Mouse (Mus musculus): Measurements from ENCODE around the gene Tsc22d2. TPM values are rescaled to one million over a fixed set of nuclear protein-coding genes. Genes with fewer than 3 reads are reported as not detected.

The Tsc22d2 gene
- total and polyA plus RNA-seq, 3 experiments: 15.8 to 37.2 (median 27.9) TPM

GRCm38 (mm10) chr3:58504676-58505075 is 90.2 kb downstream of the Tsc22d2 start:
- peaks cover 8% of the 10 kb centered on the region; the same call in 1 of the 2 replicates for H3K27me3 ChIP-seq (ENCODE audit: insufficient read depth, low read length)
- ATAC-seq (ENCODE audit: extremely low read depth, insufficient number of reproducible peaks, low FRiP score, poor library complexity, severe bottlenecking) (no peak), DNase-seq (ENCODE audit: low spot score) (no peak)
- peaks cover 4% of the 10 kb centered on the region; the same call in 1 of the 2 replicates for H3K4me1 ChIP-seq (ENCODE audit: insufficient read depth, low read depth, low read length)
- H3K9me3 ChIP-seq (replicated peaks): no peaks in the 10 kb centered on the region
- no peak overlapping the region for H3K4me3 ChIP-seq (ENCODE audit: low read depth, low read length)
- no peaks in the 10 kb centered on the region for H3K36me3 ChIP-seq (replicated peaks)
- no peak for TF ChIP-seq CTCF (IDR thresholded peaks at IDR 0.05; ENCODE audit: low read depth, low read length)
- no peak for TF ChIP-seq GATA2 (IDR thresholded peaks at IDR 0.05; ENCODE audit: borderline replicate concordance, low read depth, low read length)
- no peak for TF ChIP-seq GATA1 (IDR thresholded peaks at IDR 0.05; ENCODE audit: borderline replicate concordance, low read length)
- no peak for TF ChIP-seq TAL1 (conservative IDR thresholded peaks at IDR 0.05; ENCODE audit: low read depth, low read length)
- TF ChIP-seq POLR2AphosphoS5 (IDR thresholded peaks at IDR 0.05; ENCODE audit: insufficient replicate concordance, low read depth, low read length): no peak

DNA sequence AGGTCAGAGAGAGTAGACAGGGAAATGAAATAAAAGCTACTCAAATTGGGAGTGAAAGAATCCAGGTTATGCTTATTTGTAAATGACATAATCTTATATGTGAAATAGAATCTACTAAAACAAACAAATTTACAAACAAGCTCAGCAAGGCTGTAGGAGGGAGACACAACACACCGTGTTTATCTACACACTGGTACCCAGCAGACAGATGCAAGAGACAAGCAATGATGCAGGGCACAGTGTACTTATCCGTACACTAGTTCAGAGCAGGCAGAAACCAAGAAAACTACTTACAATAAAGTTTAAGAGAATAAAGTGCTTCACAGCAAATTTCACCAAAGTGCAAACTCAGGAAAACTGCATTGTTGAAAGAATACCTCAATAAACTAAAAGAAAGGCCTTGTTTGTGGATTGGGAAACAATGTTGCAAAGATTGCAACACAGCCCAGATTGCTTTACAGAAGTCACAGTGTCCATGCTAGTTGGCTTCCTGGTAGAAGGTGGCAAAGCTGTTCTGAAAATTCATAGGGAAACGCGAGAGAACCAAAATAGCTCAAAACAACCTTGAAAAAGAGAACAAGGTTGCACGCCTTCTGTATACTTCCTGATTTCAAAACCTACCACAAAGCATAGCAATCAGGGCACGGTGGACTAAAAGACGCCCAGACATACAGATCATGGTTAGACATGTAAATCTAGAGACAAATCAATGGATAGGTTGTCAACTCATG is 93.7 kb downstream of the Tsc22d2 start:
- no peaks in the 10 kb centered on the region for H3K9me3 ChIP-seq (replicated peaks)
- DNase-seq (ENCODE audit: low spot score): no peak
- no peak for ATAC-seq (ENCODE audit: extremely low read depth, insufficient number of reproducible peaks, low FRiP score, poor library complexity, severe bottlenecking)
- H3K27me3 ChIP-seq (ENCODE audit: insufficient read depth, low read length): peaks cover 19% of the 10 kb centered on the region; the same call in 1 of the 2 replicates
- H3K36me3 ChIP-seq (replicated peaks): no peaks in the 10 kb centered on the region
- H3K4me3 ChIP-seq (ENCODE audit: low read depth, low read length): no peak overlapping the region
- TF ChIP-seq POLR2AphosphoS5 (IDR thresholded peaks at IDR 0.05; ENCODE audit: insufficient replicate concordance, low read depth, low read length): no peak
- H3K4me1 ChIP-seq (ENCODE audit: insufficient read depth, low read depth, low read length): peaks cover 2% of the 10 kb centered on the region; the same call in 1 of the 2 replicates

- ATAC-seq (ENCODE audit: extremely low read depth, insufficient number of reproducible peaks, low FRiP score, poor library complexity, severe bottlenecking) (no peak), DNase-seq (ENCODE audit: low spot score) (no peak)
- no peaks in the 10 kb centered on the region for H3K9me3 ChIP-seq (replicated peaks)
- H3K4me3 ChIP-seq (ENCODE audit: low read depth, low read length): no peak overlapping the region
- TF ChIP-seq CTCF (IDR thresholded peaks at IDR 0.05; ENCODE audit: low read depth, low read length): no peak
- TF ChIP-seq GATA2 (IDR thresholded peaks at IDR 0.05; ENCODE audit: borderline replicate concordance, low read depth, low read length): no peak
- TF ChIP-seq TAL1 (conservative IDR thresholded peaks at IDR 0.05; ENCODE audit: low read depth, low read length): no peak
- no peak for TF ChIP-seq GATA1 (IDR thresholded peaks at IDR 0.05; ENCODE audit: borderline replicate concordance, low read length)
- peaks cover 15% of the 10 kb centered on the region; the same call in 1 of the 2 replicates for H3K27me3 ChIP-seq (ENCODE audit: insufficient read depth, low read length)
- peaks cover 1% of the 10 kb centered on the region; the same call in 1 of the 2 replicates for H3K4me1 ChIP-seq (ENCODE audit: insufficient read depth, low read depth, low read length)
- no peaks in the 10 kb centered on the region for H3K36me3 ChIP-seq (replicated peaks)
Observed at GRCm38 (mm10) chr3:58511581-58511980, 97.1 kb downstream of the Tsc22d2 start.

GRCm38 (mm10) chr3:58512740-58513139 is 98.2 kb downstream of the Tsc22d2 start:
- TF ChIP-seq POLR2AphosphoS5 (IDR thresholded peaks at IDR 0.05; ENCODE audit: insufficient replicate concordance, low read depth, low read length) (no peak), CTCF (IDR thresholded peaks at IDR 0.05; ENCODE audit: low read depth, low read length) (no peak), TAL1 (conservative IDR thresholded peaks at IDR 0.05; ENCODE audit: low read depth, low read length) (no peak)
- no peak for DNase-seq (ENCODE audit: low spot score)
- Histone ChIP-seq H3K4me3 (ENCODE audit: low read depth, low read length) (no peak overlapping the region), H3K9me3 (replicated peaks) (no peaks in the 10 kb centered on the region), H3K27me3 (ENCODE audit: insufficient read depth, low read length) (peaks cover 15% of the 10 kb centered on the region; the same call in 1 of the 2 replicates), H3K4me1 (ENCODE audit: insufficient read depth, low read depth, low read length) (peaks cover 3% of the 10 kb centered on the region; the same call in 1 of the 2 replicates), H3K36me3 (replicated peaks) (no peaks in the 10 kb centered on the region)
- no peak for ATAC-seq (ENCODE audit: extremely low read depth, insufficient number of reproducible peaks, low FRiP score, poor library complexity, severe bottlenecking)

DNA sequence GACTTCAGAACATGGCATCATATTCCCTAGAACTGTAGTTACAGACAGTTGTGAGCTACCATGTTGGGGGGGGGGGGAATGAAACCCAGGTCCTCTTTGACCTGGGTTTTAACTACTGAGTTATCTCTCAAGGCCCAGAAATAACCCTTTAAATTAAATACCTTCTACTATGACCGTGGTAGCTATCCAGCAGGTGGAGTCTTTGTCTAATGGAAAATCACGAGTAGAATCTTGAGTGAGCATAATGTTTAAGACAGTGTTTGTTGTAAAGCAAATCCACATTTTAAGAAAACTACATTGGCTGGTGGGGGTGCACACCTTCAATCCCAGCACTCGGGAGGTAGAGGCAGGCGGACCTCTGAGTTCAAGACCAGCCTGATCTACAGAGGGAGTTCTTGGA is 99.0 kb downstream of the Tsc22d2 start:
- TF ChIP-seq GATA2 (IDR thresholded peaks at IDR 0.05; ENCODE audit: borderline replicate concordance, low read depth, low read length): no peak
- TF ChIP-seq POLR2AphosphoS5 (IDR thresholded peaks at IDR 0.05; ENCODE audit: insufficient replicate concordance, low read depth, low read length): no peak
- no peak for TF ChIP-seq CTCF (IDR thresholded peaks at IDR 0.05; ENCODE audit: low read depth, low read length)
- TF ChIP-seq TAL1 (conservative IDR thresholded peaks at IDR 0.05; ENCODE audit: low read depth, low read length): no peak
- TF ChIP-seq GATA1 (IDR thresholded peaks at IDR 0.05; ENCODE audit: borderline replicate concordance, low read length): no peak
- peaks cover 3% of the 10 kb centered on the region; the same call in 1 of the 2 replicates for H3K4me1 ChIP-seq (ENCODE audit: insufficient read depth, low read depth, low read length)
- H3K9me3 ChIP-seq (replicated peaks): no peaks in the 10 kb centered on the region
- no peak overlapping the region for H3K4me3 ChIP-seq (ENCODE audit: low read depth, low read length)
- peaks cover 15% of the 10 kb centered on the region; the same call in 1 of the 2 replicates for H3K27me3 ChIP-seq (ENCODE audit: insufficient read depth, low read length)
- no peak for ATAC-seq (ENCODE audit: extremely low read depth, insufficient number of reproducible peaks, low FRiP score, poor library complexity, severe bottlenecking)
- H3K36me3 ChIP-seq (replicated peaks): no peaks in the 10 kb centered on the region
- no peak for DNase-seq (ENCODE audit: low spot score)

GRCm38 (mm10) chr3:58515947-58516601 is 101.6 kb downstream of the Tsc22d2 start:
- DNase-seq (ENCODE audit: low spot score) (no peak), ATAC-seq (ENCODE audit: extremely low read depth, insufficient number of reproducible peaks, low FRiP score, poor library complexity, severe bottlenecking) (no peak)
- Histone ChIP-seq H3K4me3 (ENCODE audit: low read depth, low read length) (no peak overlapping the region), H3K4me1 (ENCODE audit: insufficient read depth, low read depth, low read length) (peaks cover 3% of the 10 kb centered on the region; the same call in 1 of the 2 replicates), H3K9me3 (replicated peaks) (no peaks in the 10 kb centered on the region), H3K36me3 (replicated peaks) (peaks cover 10% of the 10 kb centered on the region), H3K27me3 (ENCODE audit: insufficient read depth, low read length) (peaks cover 11% of the 10 kb centered on the region; the same call in 1 of the 2 replicates)
- TF ChIP-seq POLR2AphosphoS5 (IDR thresholded peaks at IDR 0.05; ENCODE audit: insufficient replicate concordance, low read depth, low read length): no peak
- TF ChIP-seq CTCF (IDR thresholded peaks at IDR 0.05; ENCODE audit: low read depth, low read length): no peak
- no peak for TF ChIP-seq GATA1 (IDR thresholded peaks at IDR 0.05; ENCODE audit: borderline replicate concordance, low read length)
- no peak for TF ChIP-seq GATA2 (IDR thresholded peaks at IDR 0.05; ENCODE audit: borderline replicate concordance, low read depth, low read length)
- TF ChIP-seq TAL1 (conservative IDR thresholded peaks at IDR 0.05; ENCODE audit: low read depth, low read length): no peak

Other genes starting within 250 kb of the Tsc22d2 start
- 224 and 235 TPM in 2 replicates for gene Eif2a, start 111.1 kb downstream of the Tsc22d2 start, total RNA-seq (2014; fragmentation: Nextera tagmentation)
- 89.4 and 95.3 TPM in 2 replicates for gene Eif2a, start 111.1 kb downstream of the Tsc22d2 start, total RNA-seq (2017)
- 8.5 and 8.7 TPM in 2 replicates for gene Eif2a, start 111.1 kb downstream of the Tsc22d2 start, polyA plus RNA-seq (2012)
- gene Serp1, start 111.2 kb downstream of the Tsc22d2 start, total RNA-seq (2014; fragmentation: Nextera tagmentation): 102 and 130 TPM in 2 replicates
- 89.9 and 91.3 TPM in 2 replicates for gene Serp1, start 111.2 kb downstream of the Tsc22d2 start, total RNA-seq (2017)
- 60.5 and 72.2 TPM in 2 replicates for gene Serp1, start 111.2 kb downstream of the Tsc22d2 start, polyA plus RNA-seq (2012)
- 124 and 127 TPM in 2 replicates for gene Selenot, start 161.9 kb downstream of the Tsc22d2 start, total RNA-seq (2014; fragmentation: Nextera tagmentation)
- gene Selenot, start 161.9 kb downstream of the Tsc22d2 start, total RNA-seq (2017): 184 and 201 TPM in 2 replicates
- 27.4 and 31.1 TPM in 2 replicates for gene Selenot, start 161.9 kb downstream of the Tsc22d2 start, polyA plus RNA-seq (2012)
- not detected in 2 replicates for gene Erich6, start 222.5 kb downstream of the Tsc22d2 start, total RNA-seq (2014; fragmentation: Nextera tagmentation)
- gene Erich6, start 222.5 kb downstream of the Tsc22d2 start, total RNA-seq (2017): 0.06 TPM in 1 of 2 replicates, not detected in the other
- not detected in 2 replicates for gene Erich6, start 222.5 kb downstream of the Tsc22d2 start, polyA plus RNA-seq (2012)

Data from G1E (cell line).